In genomic region chr2:170548046-170548445, GRCm38 (mm10) we compare ENCODE assay signal across 18 mouse cellular contexts. TPM values are rescaled to one million over a fixed set of nuclear protein-coding genes. Genes with fewer than 3 reads are reported as not detected.
A peak's percentile ranks its signal among the peaks of the same experiment; 100 is the strongest.
DNase-seq lines count a peak whose midpoint lies in the region; ATAC-seq lines count a peak whose summit lies in the region.
"Had no signal": no experiment of that assay in that cellular context is flagged by ENCODE, and none has a peak within 500 bp of the region (broad histone marks: within the 10 kb centered on the region; RNA-seq: fewer than 3 reads in every experiment).

No protein-coding gene starts in this region.

- H3K4me2 ChIP-seq in forebrain, embryonic 12.5 days: no peak overlapping the region
- no peak overlapping the region for H3K4me2 ChIP-seq in forebrain, embryonic 14.5 days (ENCODE audit: low read length)
- no peak overlapping the region for H3K4me2 ChIP-seq in kidney, embryonic 16.5 days (replicated peaks; ENCODE audit: low read depth, low read length)
- no peak overlapping the region for H3K4me2 ChIP-seq in limb, embryonic 12.5 days
- H3K4me2 ChIP-seq: heart, embryonic 13.5 days; liver, embryonic 13.5 days had no signal

- H3K4me3 ChIP-seq in forebrain, embryonic 12.5 days (replicated peaks): no peak overlapping the region
- no peak overlapping the region for H3K4me3 ChIP-seq in forebrain, embryonic 14.5 days (ENCODE audit: low read depth, low read length)
- no peak overlapping the region for H3K4me3 ChIP-seq in kidney, embryonic 16.5 days (ENCODE audit: low read length)
- no peak overlapping the region for H3K4me3 ChIP-seq in limb, embryonic 12.5 days (replicated peaks)
- H3K4me3 ChIP-seq: heart, embryonic 13.5 days; liver, embryonic 13.5 days had no signal

- H3K27me3 ChIP-seq in forebrain, embryonic 12.5 days: no peaks in the 10 kb centered on the region
- H3K27me3 ChIP-seq in forebrain, embryonic 14.5 days (replicated peaks; ENCODE audit: control insufficient read depth, insufficient read depth, low read length): no peaks in the 10 kb centered on the region
- H3K27me3 ChIP-seq in kidney, embryonic 16.5 days (ENCODE audit: insufficient read depth, low read length): no peaks in the 10 kb centered on the region
- H3K27me3 ChIP-seq in limb, embryonic 12.5 days: no peaks in the 10 kb centered on the region
- H3K27me3 ChIP-seq: CH12.LX; heart, embryonic 13.5 days; liver, embryonic 13.5 days had no signal

- no peak for DNase-seq in forebrain, embryonic 14.5 days (ENCODE audit: low spot score)
- no peak for DNase-seq in kidney, postnatal 25 days
- DNase-seq in embryo, embryonic 11 days: peak; percentile 51
- no peak for DNase-seq in cerebellum, adult 11 months
- DNase-seq in thymus, postnatal 25 days: no peak
- DNase-seq: cerebellum, adult 11-12 months; cerebellum, postnatal 25 days; heart, adult 11 months; left cerebral cortex, postnatal 4 days; liver, embryonic 13.5 days had no signal

- no peak overlapping the region for H3K9ac ChIP-seq in forebrain, embryonic 12.5 days
- H3K9ac ChIP-seq in forebrain, embryonic 14.5 days (ENCODE audit: low read length): no peak overlapping the region
- H3K9ac ChIP-seq in kidney, embryonic 16.5 days (replicated peaks; ENCODE audit: low read length): no peak overlapping the region
- H3K9ac ChIP-seq in limb, embryonic 12.5 days (replicated peaks): no peak overlapping the region
- H3K9ac ChIP-seq: heart, embryonic 13.5 days; liver, embryonic 13.5 days had no signal

- no peak for ATAC-seq in forebrain, embryonic 12.5 days (ENCODE audit: low FRiP score)
- no peak for ATAC-seq in forebrain, embryonic 14.5 days
- ATAC-seq in kidney, embryonic 16.5 days (ENCODE audit: low FRiP score, low TSS enrichment): no peak
- ATAC-seq in limb, embryonic 12.5 days (ENCODE audit: insufficient number of reproducible peaks, insufficient read depth, low FRiP score, low TSS enrichment, low read depth): peak; percentile 32; the same call in 1 of the 2 replicates
- ATAC-seq: lung, postnatal 0 days had no signal

- H3K4me1 ChIP-seq in forebrain, embryonic 12.5 days: peaks cover 48% of the 10 kb centered on the region
- H3K4me1 ChIP-seq in forebrain, embryonic 14.5 days (ENCODE audit: control insufficient read depth, insufficient read depth, low read length): peaks cover 29% of the 10 kb centered on the region
- peaks cover 35% of the 10 kb centered on the region for H3K4me1 ChIP-seq in kidney, embryonic 16.5 days (ENCODE audit: insufficient read depth, low read length)
- H3K4me1 ChIP-seq in limb, embryonic 12.5 days (replicated peaks): peaks cover 57% of the 10 kb centered on the region
- H3K4me1 ChIP-seq: liver, embryonic 13.5 days had no signal

- H3K9me3 ChIP-seq in forebrain, embryonic 12.5 days: no peaks in the 10 kb centered on the region
- H3K9me3 ChIP-seq in forebrain, embryonic 14.5 days (replicated peaks; ENCODE audit: control insufficient read depth, low read length): no peaks in the 10 kb centered on the region
- no peaks in the 10 kb centered on the region for H3K9me3 ChIP-seq in kidney, embryonic 16.5 days (ENCODE audit: low read length)
- H3K9me3 ChIP-seq in limb, embryonic 12.5 days: no peaks in the 10 kb centered on the region
- H3K9me3 ChIP-seq: heart, embryonic 13.5 days; liver, embryonic 13.5 days had no signal

- H3K27ac ChIP-seq in forebrain, embryonic 12.5 days: 0 out of 2 replicates have a peak overlapping the region, but pooled peaks have one; percentile 31
- H3K27ac ChIP-seq in forebrain, embryonic 14.5 days (ENCODE audit: low read depth, low read length): no peak overlapping the region
- peak overlapping the region; percentile 22; the same call in 1 of the 2 replicates for H3K27ac ChIP-seq in kidney, embryonic 16.5 days (ENCODE audit: low read length)
- H3K27ac ChIP-seq in limb, embryonic 12.5 days: peak overlapping the region; percentile 54
- H3K27ac ChIP-seq: heart, embryonic 13.5 days; liver, embryonic 13.5 days had no signal

- no peaks in the 10 kb centered on the region for H3K36me3 ChIP-seq in forebrain, embryonic 12.5 days (replicated peaks)
- no peaks in the 10 kb centered on the region for H3K36me3 ChIP-seq in forebrain, embryonic 14.5 days (ENCODE audit: control insufficient read depth, insufficient read depth, low read length)
- H3K36me3 ChIP-seq in kidney, embryonic 16.5 days (ENCODE audit: insufficient read depth, low read length): no peaks in the 10 kb centered on the region
- H3K36me3 ChIP-seq in limb, embryonic 12.5 days: no peaks in the 10 kb centered on the region
- H3K36me3 ChIP-seq: heart, embryonic 13.5 days; liver, embryonic 13.5 days had no signal

- WGBS in forebrain, embryonic 12.5 days: 20% methylated on average over 4 of the region's 4 CpGs
- WGBS in forebrain, embryonic 14.5 days: 24% methylated on average over 4 of the region's 4 CpGs
- 31% methylated on average over 4 of the region's 4 CpGs for WGBS in kidney, embryonic 16.5 days
- WGBS in limb, embryonic 12.5 days: 13% methylated on average over 4 of the region's 4 CpGs

RNA-seq across cellular contexts. Expression of gene Cyp24a1, which starts 51.1 kb away (rescaled TPM):
- 0.06 TPM in 1 of 2 replicates, not detected in the other for polyA plus RNA-seq in forebrain, embryonic 12.5 days (2016; fragmentation: Nextera tagmentation; extraction: Ambion mirVana)
- not detected in 2 replicates for polyA plus RNA-seq in forebrain, embryonic 14.5 days (2014; fragmentation: Nextera tagmentation; extraction: Ambion mirVana)
- 3.2 and 4.0 TPM in 2 replicates for polyA plus RNA-seq in kidney, embryonic 16.5 days (2015; fragmentation: Nextera tagmentation; extraction: Ambion mirVana)
- polyA plus RNA-seq in limb, embryonic 12.5 days (2016; fragmentation: Nextera tagmentation; extraction: Ambion mirVana): not detected in 2 replicates
- polyA plus RNA-seq: heart, embryonic 13.5 days; large intestine, adult 2 months; liver, embryonic 13.5 days; lung, postnatal 0 days had no signal

RNA-seq across cellular contexts. Expression of gene Pfdn4, which starts 51.8 kb away (rescaled TPM):
- 139 and 140 TPM in 2 replicates for polyA plus RNA-seq in forebrain, embryonic 12.5 days (2016; fragmentation: Nextera tagmentation; extraction: Ambion mirVana)
- polyA plus RNA-seq in forebrain, embryonic 14.5 days (2014; fragmentation: Nextera tagmentation; extraction: Ambion mirVana): 128 and 139 TPM in 2 replicates
- 56.4 and 74.0 TPM in 2 replicates for polyA plus RNA-seq in kidney, embryonic 16.5 days (2015; fragmentation: Nextera tagmentation; extraction: Ambion mirVana)
- polyA plus RNA-seq in limb, embryonic 12.5 days (2016; fragmentation: Nextera tagmentation; extraction: Ambion mirVana): 109 and 118 TPM in 2 replicates

RNA-seq across cellular contexts. Expression of gene 4930470P17Rik, which starts 53.8 kb away (rescaled TPM):
- not detected in 2 replicates for polyA plus RNA-seq in forebrain, embryonic 12.5 days (2016; fragmentation: Nextera tagmentation; extraction: Ambion mirVana)
- polyA plus RNA-seq in forebrain, embryonic 14.5 days (2014; fragmentation: Nextera tagmentation; extraction: Ambion mirVana): not detected in 2 replicates
- not detected in 2 replicates for polyA plus RNA-seq in kidney, embryonic 16.5 days (2015; fragmentation: Nextera tagmentation; extraction: Ambion mirVana)
- polyA plus RNA-seq in limb, embryonic 12.5 days (2016; fragmentation: Nextera tagmentation; extraction: Ambion mirVana): not detected in 2 replicates
- polyA plus RNA-seq: brain, embryonic 14.5 days; heart, embryonic 13.5 days; large intestine, adult 2 months; liver, embryonic 13.5 days; lung, postnatal 0 days had no signal
